In genomic region chr2:4436361-4437231, GRCm38 (mm10) we compare ENCODE assay signal across 10 mouse cellular contexts.
DNase-seq lines count a peak whose midpoint lies in the region; ATAC-seq lines count a peak whose summit lies in the region.
"Had no signal": no experiment of that assay in that cellular context is flagged by ENCODE, and none has a peak within 500 bp of the region (broad histone marks: within the 10 kb centered on the region; RNA-seq: fewer than 3 reads in every experiment).

No protein-coding gene starts in this region.

- no peaks in the 10 kb centered on the region for H3K27me3 ChIP-seq in embryonic facial prominence, embryonic 11.5 days (ENCODE audit: control insufficient read depth, insufficient read depth, low read length)
- no peaks in the 10 kb centered on the region for H3K27me3 ChIP-seq in neural tube, embryonic 11.5 days (ENCODE audit: control insufficient read depth, insufficient read depth, low read length)
- H3K27me3 ChIP-seq: heart, embryonic 13.5 days had no signal

- H3K9ac ChIP-seq in embryonic facial prominence, embryonic 11.5 days (replicated peaks; ENCODE audit: low read length): no peak overlapping the region
- H3K9ac ChIP-seq in neural tube, embryonic 11.5 days (ENCODE audit: low read length): no peak overlapping the region
- H3K9ac ChIP-seq: heart, embryonic 13.5 days had no signal

- DNase-seq in frontal cortex, postnatal 36 days (ENCODE audit: low spot score in 2 of 2): peak; percentile 31
- no peak for DNase-seq in frontal cortex, postnatal 25 days (ENCODE audit: low spot score in 2 of 2)
- DNase-seq in embryonic facial prominence, embryonic 11.5 days (ENCODE audit: low spot score): no peak
- peak; percentile 77 to 83 for DNase-seq in layer of hippocampus, adult 8-10 months (ENCODE audit: low spot score in 2 of 2)
- peak; percentile 78 for DNase-seq in neural tube, embryonic 11.5 days (ENCODE audit: low spot score)
- DNase-seq in kidney, postnatal 14 days: no peak

- no peak overlapping the region for H3K27ac ChIP-seq in embryonic facial prominence, embryonic 11.5 days (replicated peaks; ENCODE audit: low read depth, low read length)
- peak overlapping the region; percentile 56 for H3K27ac ChIP-seq in neural tube, embryonic 11.5 days (ENCODE audit: low read depth, low read length)
- H3K27ac ChIP-seq: heart, embryonic 13.5 days; macrophage had no signal

- 68% methylated on average over 19 of the region's 19 CpGs for WGBS in embryonic facial prominence, embryonic 11.5 days
- WGBS in neural tube, embryonic 11.5 days: 34% methylated on average over 19 of the region's 19 CpGs

- H3K4me3 ChIP-seq in embryonic facial prominence, embryonic 11.5 days (ENCODE audit: low read depth, low read length): no peak overlapping the region
- H3K4me3 ChIP-seq in neural tube, embryonic 11.5 days (ENCODE audit: low read depth, low read length): no peak overlapping the region
- H3K4me3 ChIP-seq: heart, embryonic 13.5 days had no signal

- H3K4me1 ChIP-seq in embryonic facial prominence, embryonic 11.5 days (ENCODE audit: control insufficient read depth, insufficient read depth, low read length): no peaks in the 10 kb centered on the region
- peaks cover 9% of the 10 kb centered on the region for H3K4me1 ChIP-seq in neural tube, embryonic 11.5 days (ENCODE audit: control insufficient read depth, insufficient read depth, low read length)

- ATAC-seq in embryonic facial prominence, embryonic 11.5 days (replicated peaks; ENCODE audit: insufficient number of reproducible peaks, low FRiP score, low TSS enrichment, low read depth): peak; percentile 72
- peak; percentile 83 for ATAC-seq in neural tube, embryonic 11.5 days (ENCODE audit: insufficient read depth, low FRiP score, low TSS enrichment)
- no peak for ATAC-seq in inflammation-experienced regulatory T-cells, adult 6 months
- ATAC-seq in granulocyte monocyte progenitor cell, adult 5-6 weeks (replicated peaks; ENCODE audit: poor library complexity, severe bottlenecking): no peak

- H3K36me3 ChIP-seq in embryonic facial prominence, embryonic 11.5 days (replicated peaks; ENCODE audit: control insufficient read depth, insufficient read depth, low read depth, low read length): no peaks in the 10 kb centered on the region
- no peaks in the 10 kb centered on the region; the same call in 1 of the 2 replicates for H3K36me3 ChIP-seq in neural tube, embryonic 11.5 days (ENCODE audit: control insufficient read depth, insufficient read depth, low read length)

- H3K9me3 ChIP-seq in embryonic facial prominence, embryonic 11.5 days (replicated peaks; ENCODE audit: control insufficient read depth, low read length): no peaks in the 10 kb centered on the region
- no peaks in the 10 kb centered on the region for H3K9me3 ChIP-seq in neural tube, embryonic 11.5 days (ENCODE audit: control insufficient read depth, low read length)
- H3K9me3 ChIP-seq: heart, embryonic 13.5 days had no signal

- no peak overlapping the region for H3K4me2 ChIP-seq in embryonic facial prominence, embryonic 11.5 days (ENCODE audit: low read depth, low read length)
- H3K4me2 ChIP-seq in neural tube, embryonic 11.5 days (ENCODE audit: low read depth): no peak overlapping the region
- H3K4me2 ChIP-seq: heart, embryonic 13.5 days had no signal

Comparison
In these comparisons a context has a peak if more than half of its experiments do, and no peak if none do; other contexts are left out.
1. DNase-seq: peak in frontal cortex, postnatal 36 days (2 of 2), layer of hippocampus, adult 8-10 months (2 of 2) and neural tube, embryonic 11.5 days (single experiment); none in frontal cortex, postnatal 25 days (0 of 2), embryonic facial prominence, embryonic 11.5 days (single experiment) and kidney, postnatal 14 days (single experiment).
2. ATAC-seq: peak in embryonic facial prominence, embryonic 11.5 days (single experiment) and neural tube, embryonic 11.5 days (single experiment); none in inflammation-experienced regulatory T-cells, adult 6 months (single experiment) and granulocyte monocyte progenitor cell, adult 5-6 weeks (single experiment).